Comparison of ENCODE assay signal across 9 mouse cellular contexts in genomic region chr16:8424971-8425330, GRCm38 (mm10). TPM values are rescaled to one million over a fixed set of nuclear protein-coding genes. Genes with fewer than 3 reads are reported as not detected.
A peak's percentile ranks its signal among the peaks of the same experiment; 100 is the strongest.
DNase-seq lines count a peak whose midpoint lies in the region; ATAC-seq and TF ChIP-seq lines count a peak whose summit lies in the region.
"Had no signal": no experiment of that assay in that cellular context is flagged by ENCODE, and none has a peak within 500 bp of the region (broad histone marks: within the 10 kb centered on the region; RNA-seq: fewer than 3 reads in every experiment).

Tmem114 (minus strand) TSS chr16:8425136.

- no peak for ATAC-seq in hindbrain, embryonic 14.5 days (ENCODE audit: low FRiP score)
- ATAC-seq in liver, postnatal 0 days: no peak
- ATAC-seq in stomach, embryonic 14.5 days (ENCODE audit: insufficient number of reproducible peaks, insufficient read depth, low FRiP score, low read depth): no peak

- no peak within 1 kb of the TSS for H3K27ac ChIP-seq in hindbrain, embryonic 14.5 days
- no peak within 1 kb of the TSS for H3K27ac ChIP-seq in liver, postnatal 0 days (ENCODE audit: low read depth)
- H3K27ac ChIP-seq in stomach, embryonic 14.5 days (ENCODE audit: low read length): no peak within 1 kb of the TSS

- peak; percentile 38 to 40 for DNase-seq in cerebellum, adult 18-20 months
- DNase-seq in cerebellum, adult 11-12 months: no peak
- peak; percentile 51 for DNase-seq in embryo, embryonic 11 days
- no peak for DNase-seq in hindbrain, embryonic 14.5 days (ENCODE audit: low spot score)
- no peak for DNase-seq in liver, postnatal 0 days
- no peak for DNase-seq in natural killer cell, adult 2 months (ENCODE audit: low spot score in 2 of 2)

- TF ChIP-seq CTCF in E14TG2a.4 (conservative IDR thresholded peaks at IDR 0.05; ENCODE audit: low read length): no peak
- TF ChIP-seq CTCF in liver, postnatal 0 days (IDR thresholded peaks at IDR 0.05; ENCODE audit: low read depth): no peak

- H3K4me1 ChIP-seq in E14TG2a.4 (replicated peaks; ENCODE audit: low read depth, low read length): peaks cover 16% of the 10 kb centered on the region
- H3K4me1 ChIP-seq in hindbrain, embryonic 14.5 days (replicated peaks; ENCODE audit: control insufficient read depth, insufficient read depth, low read length): peaks cover 9% of the 10 kb centered on the region
- no peaks in the 10 kb centered on the region for H3K4me1 ChIP-seq in liver, postnatal 0 days (ENCODE audit: insufficient read depth)
- H3K4me1 ChIP-seq in stomach, embryonic 14.5 days (ENCODE audit: control insufficient read depth, insufficient read depth, low read length): no peaks in the 10 kb centered on the region

- 4% methylated on average over 16 of the region's 16 CpGs for WGBS in hindbrain, embryonic 14.5 days
- WGBS in liver, postnatal 0 days (ENCODE audit: insufficient replicate concordance): 2% methylated on average over 16 of the region's 16 CpGs
- WGBS in stomach, embryonic 14.5 days: under 1% methylated on average over 16 of the region's 16 CpGs

- peak within 1 kb of the TSS; percentile 73 for H3K4me2 ChIP-seq in hindbrain, embryonic 14.5 days (replicated peaks)
- H3K4me2 ChIP-seq in liver, postnatal 0 days (ENCODE audit: low read depth, low read length): peak within 1 kb of the TSS; percentile 40; the same call in 1 of the 2 replicates
- peak within 1 kb of the TSS; percentile 38 for H3K4me2 ChIP-seq in stomach, embryonic 14.5 days (replicated peaks; ENCODE audit: low read depth, low read length)

- peak within 1 kb of the TSS; percentile 75 for H3K4me3 ChIP-seq in E14TG2a.4 (replicated peaks; ENCODE audit: low read length)
- H3K4me3 ChIP-seq in hindbrain, embryonic 14.5 days (replicated peaks; ENCODE audit: low read length): peak within 1 kb of the TSS; percentile 37
- H3K4me3 ChIP-seq in liver, postnatal 0 days (ENCODE audit: low read depth, low read length): no peak within 1 kb of the TSS
- H3K4me3 ChIP-seq in stomach, embryonic 14.5 days (ENCODE audit: low read depth, low read length): peak within 1 kb of the TSS; percentile 13
- H3K4me3 ChIP-seq: erythroblast, embryonic 14.5 days had no signal

- H3K36me3 ChIP-seq in E14TG2a.4 (ENCODE audit: insufficient read depth, low read length): no peaks in the 10 kb centered on the region
- no peaks in the 10 kb centered on the region for H3K36me3 ChIP-seq in hindbrain, embryonic 14.5 days (replicated peaks; ENCODE audit: control insufficient read depth, insufficient read depth)
- H3K36me3 ChIP-seq in liver, postnatal 0 days (replicated peaks; ENCODE audit: insufficient read depth, low read length): no peaks in the 10 kb centered on the region
- H3K36me3 ChIP-seq in stomach, embryonic 14.5 days (ENCODE audit: control insufficient read depth, insufficient read depth, low read length): no peaks in the 10 kb centered on the region

- H3K27me3 ChIP-seq in E14TG2a.4 (ENCODE audit: insufficient read depth, low read length): peaks cover 67% of the 10 kb centered on the region
- peaks cover 58% of the 10 kb centered on the region for H3K27me3 ChIP-seq in hindbrain, embryonic 14.5 days (ENCODE audit: control insufficient read depth, insufficient read depth, low read length)
- peaks cover 36% of the 10 kb centered on the region for H3K27me3 ChIP-seq in liver, postnatal 0 days (ENCODE audit: insufficient read depth, low read length)
- H3K27me3 ChIP-seq in stomach, embryonic 14.5 days (ENCODE audit: control insufficient read depth, insufficient read depth, low read length): peaks cover 34% of the 10 kb centered on the region

- H3K9me3 ChIP-seq in E14TG2a.4 (ENCODE audit: low read length): peaks cover 3% of the 10 kb centered on the region
- no peaks in the 10 kb centered on the region for H3K9me3 ChIP-seq in hindbrain, embryonic 14.5 days (ENCODE audit: control insufficient read depth, low read length)
- H3K9me3 ChIP-seq in liver, postnatal 0 days (ENCODE audit: low read length): no peaks in the 10 kb centered on the region
- no peaks in the 10 kb centered on the region for H3K9me3 ChIP-seq in stomach, embryonic 14.5 days (ENCODE audit: control insufficient read depth, low read depth, low read length)

- H3K9ac ChIP-seq in hindbrain, embryonic 14.5 days: peak within 1 kb of the TSS; percentile 47
- H3K9ac ChIP-seq in liver, postnatal 0 days (replicated peaks): no peak within 1 kb of the TSS
- H3K9ac ChIP-seq in stomach, embryonic 14.5 days (replicated peaks; ENCODE audit: low read depth, low read length): no peak within 1 kb of the TSS

- TF ChIP-seq EP300 in liver, postnatal 0 days (IDR thresholded peaks at IDR 0.05; ENCODE audit: low read depth): no peak

RNA-seq across cellular contexts. Expression of gene Tmem114, which starts in this region (rescaled TPM):
- polyA plus RNA-seq in hindbrain, embryonic 14.5 days (2014; fragmentation: Nextera tagmentation; extraction: Ambion mirVana): 0.68 and 0.86 TPM in 2 replicates
- not detected in 2 replicates for polyA plus RNA-seq in liver, postnatal 0 days (2015; fragmentation: Nextera tagmentation; extraction: Ambion mirVana)
- polyA plus RNA-seq in stomach, embryonic 14.5 days (2014; fragmentation: Nextera tagmentation; extraction: Ambion mirVana): not detected in 2 replicates
- polyA plus RNA-seq: erythroblast, embryonic 14.5 days had no signal

Comparison
In these comparisons a context has a peak if more than half of its experiments do, and no peak if none do; other contexts are left out.
1. DNase-seq: peak in cerebellum, adult 18-20 months (2 of 2) and embryo, embryonic 11 days (single experiment); none in cerebellum, adult 11-12 months (single experiment), hindbrain, embryonic 14.5 days (single experiment), liver, postnatal 0 days (single experiment) and natural killer cell, adult 2 months (0 of 2).
2. Peak in every context shown above with its lines, with median percentiles within 50 percentile points of each other: H3K4me2 ChIP-seq.